Mouse (Mus musculus) embryonic facial prominence, embryonic 15.5 days (tissue): ENCODE data around the gene Pip5k1b. TPM values are rescaled to one million over a fixed set of nuclear protein-coding genes. Genes with fewer than 3 reads are reported as not detected.
A peak's percentile ranks its signal among the peaks of the same experiment; 100 is the strongest.

Experiments
- ATAC-seq: fragments of 200-750 bp; cut with Nextera tagmentation; 2 replicates; pipeline ENCODE4 v1.8.0; 2017; ENCODE audit warnings: low read depth, moderate TSS enrichment; ENCODE audit not compliant: insufficient number of reproducible peaks, low FRiP score, low TSS enrichment
- H3K27ac ChIP-seq: fragments of 300-500 bp; sonication (generic); replicated peaks from 2 replicates; pipeline ENCODE4 v1.5.1; 2015; ENCODE audit warnings: mild to moderate bottlenecking, inconsistent platforms
- H3K27me3 ChIP-seq: fragments of 300-500 bp; sonication (generic); 2 replicates; pipeline ENCODE4 v1.6.1; 2015; ENCODE audit warnings: inconsistent platforms
- H3K36me3 ChIP-seq: fragments of 300-500 bp; sonication (generic); 2 replicates; pipeline ENCODE4 v1.6.1; 2015; ENCODE audit warnings: mild to moderate bottlenecking, inconsistent platforms
- H3K4me1 ChIP-seq: fragments of 300-500 bp; sonication (generic); 2 replicates; pipeline ENCODE4 v1.6.1; 2015; ENCODE audit warnings: inconsistent platforms
- H3K4me2 ChIP-seq: fragments of 300-500 bp; sonication (generic); replicated peaks from 2 replicates; pipeline ENCODE4 v1.6.1; 2015; ENCODE audit warnings: mild to moderate bottlenecking, inconsistent platforms
- H3K4me3 ChIP-seq: fragments of 300-500 bp; sonication (generic); replicated peaks from 2 replicates; pipeline ENCODE4 v1.5.1; 2015; ENCODE audit warnings: mild to moderate bottlenecking, inconsistent platforms
- H3K9ac ChIP-seq: fragments of 300-500 bp; sonication (generic); 2 replicates; pipeline ENCODE4 v1.6.1; 2015; ENCODE audit warnings: inconsistent platforms
- H3K9me3 ChIP-seq: fragments of 300-500 bp; sonication (generic); replicated peaks from 2 replicates; pipeline ENCODE4 v1.6.1; 2016; ENCODE audit warnings: inconsistent platforms
- WGBS: fragments of 180-500 bp; shearing (Covaris S2); methylation state at CpG from one replicate; pipeline ENCODE4 v1.1.7; 2015; 5-methylcytosine and 5-hydroxymethylcytosine counted together
- polyA plus RNA-seq: library from polyadenylated mRNA; unstranded; fragments of >200 nt; fragmentation: Nextera tagmentation; extraction: Ambion mirVana; gene quantifications from 2 replicates; pipeline ENCODE4 v1.2.1, GENCODE M21; 2015

Gene Pip5k1b
- polyA plus RNA-seq, 1 experiment from 2014 or later, result 1.1 TPM

DNA sequence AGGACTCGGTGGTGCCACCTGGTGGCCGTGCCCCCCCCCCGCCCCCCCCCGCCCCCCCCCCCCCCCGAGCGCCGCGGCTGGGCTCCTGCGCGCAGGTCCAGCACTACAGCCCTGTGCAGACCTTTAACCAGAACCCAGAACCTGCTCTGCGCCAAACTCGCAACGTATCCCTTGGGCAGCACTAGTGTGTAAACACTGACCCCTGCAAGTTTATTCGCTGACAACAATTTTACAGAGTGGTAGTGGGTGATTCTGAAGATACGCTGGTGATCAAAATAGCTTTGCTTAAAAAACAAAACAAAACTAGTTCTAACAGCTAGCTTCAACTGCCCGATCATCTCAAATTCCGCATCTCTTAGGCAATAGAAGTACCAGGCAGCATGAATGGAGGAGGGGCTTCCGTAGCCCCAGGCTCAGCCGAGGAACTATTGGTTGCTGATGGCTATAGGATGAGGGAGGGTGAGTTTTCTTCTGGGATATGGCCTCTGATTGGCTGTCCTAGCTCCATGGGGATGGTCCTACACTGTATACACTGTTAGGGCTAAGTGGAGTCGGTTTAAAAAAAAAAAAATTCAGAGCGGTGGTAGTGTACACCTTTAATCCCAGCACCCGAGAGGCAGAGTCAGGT, 275.0 kb downstream of the Pip5k1b start, which contains the start of gene Fxn:
Gene Fxn (minus strand): TSS at position 5 of the 628 bp plus-strand sequence.
- no peaks in the 10 kb centered on the region for H3K9me3 ChIP-seq
- WGBS, result 1% methylated on average over 12 of the region's 22 CpGs
- no peaks in the 10 kb centered on the region for H3K27me3 ChIP-seq

DNA sequence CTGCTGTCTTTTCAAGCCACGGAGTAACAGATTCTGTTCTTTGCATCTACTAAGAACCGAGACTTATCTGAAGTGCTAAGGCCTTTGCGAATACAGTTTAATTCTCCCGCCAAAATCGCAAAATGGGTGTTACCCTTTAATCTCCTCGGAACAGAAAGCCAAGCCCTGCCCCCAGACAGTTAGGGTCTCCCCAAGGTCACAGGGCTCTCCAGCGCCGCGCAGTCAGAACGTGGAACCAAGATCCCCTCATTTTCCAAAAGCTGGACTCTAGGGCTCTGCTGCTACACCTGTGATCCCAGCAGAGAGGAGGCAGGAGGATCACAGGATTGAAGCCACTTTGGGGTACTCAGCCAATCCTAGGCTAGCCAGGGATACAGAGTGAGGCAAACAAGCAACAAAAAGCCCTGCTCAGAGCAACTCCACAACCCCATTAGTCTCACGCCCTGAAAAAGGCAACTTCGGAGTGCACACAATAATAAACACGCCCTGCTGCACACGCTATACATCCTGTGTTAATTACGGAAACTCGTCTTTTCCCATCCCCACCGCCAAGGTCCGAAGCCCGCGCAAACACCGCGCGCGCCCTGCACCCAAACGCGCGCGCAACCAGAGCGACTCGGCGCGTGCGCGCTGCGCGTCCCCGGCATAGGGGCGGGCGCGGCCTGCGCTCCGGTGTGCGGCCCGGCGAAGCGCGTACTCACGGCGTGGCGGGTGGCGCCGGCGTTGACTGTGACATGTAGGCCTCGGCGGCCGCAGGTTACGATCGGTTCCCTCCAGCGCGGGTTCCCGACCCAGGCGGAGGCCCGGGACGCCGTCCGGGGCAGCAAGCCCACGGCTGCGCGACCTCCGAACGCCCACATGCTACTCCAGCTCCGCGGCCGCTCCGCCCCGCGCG, 275.7 kb downstream of the Pip5k1b start:
- under 1% methylated on average over 75 of the region's 78 CpGs for WGBS
- peak; percentile 74 for ATAC-seq
- Histone ChIP-seq H3K9me3 (no peaks in the 10 kb centered on the region), H3K36me3 (no peaks in the 10 kb centered on the region), H3K27ac (peak overlapping the region; percentile 92), H3K4me2 (peak overlapping the region; percentile 81), H3K4me1 (peaks cover 7% of the 10 kb centered on the region), H3K9ac (peak overlapping the region; percentile 53), H3K4me3 (peak overlapping the region; percentile 77), H3K27me3 (no peaks in the 10 kb centered on the region)

More for the DNA sequence above, 275.0 kb downstream of the Pip5k1b start, which contains the start of gene Fxn:
- ATAC-seq, result peak; percentile 91
- Histone ChIP-seq H3K4me1 (peaks cover 7% of the 10 kb centered on the region), H3K36me3 (no peaks in the 10 kb centered on the region), H3K4me3 (peak within 1 kb of the TSS; percentile 77), H3K27ac (peak within 1 kb of the TSS; percentile 92), H3K4me2 (peak within 1 kb of the TSS; percentile 81), H3K9ac (peak within 1 kb of the TSS; percentile 53)

DNA sequence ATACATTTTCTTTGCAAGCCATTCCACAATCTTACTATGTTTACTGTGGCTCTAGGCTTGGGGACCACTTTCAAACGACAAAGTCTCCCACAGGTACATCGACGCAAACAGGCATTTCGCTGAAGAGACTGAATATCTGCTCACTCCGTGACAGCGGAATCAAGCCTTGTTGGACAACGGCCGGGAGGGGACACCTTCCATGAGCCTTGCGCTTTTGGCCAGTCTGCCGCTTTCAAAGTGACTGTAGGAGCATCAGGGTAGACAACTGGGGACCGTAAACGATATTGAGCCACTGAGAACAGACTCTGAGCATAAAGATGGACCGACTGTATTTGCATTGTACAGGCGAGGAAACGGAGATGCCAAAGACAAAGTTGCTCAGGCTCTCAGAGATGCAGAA, 276.8 kb downstream of the Pip5k1b start:
- Histone ChIP-seq H3K9ac (no peak overlapping the region), H3K4me1 (peaks cover 7% of the 10 kb centered on the region), H3K27me3 (no peaks in the 10 kb centered on the region), H3K4me2 (0 out of 2 replicates have a peak overlapping the region, but pooled peaks have one; percentile 81), H3K9me3 (no peaks in the 10 kb centered on the region), H3K36me3 (0 out of 2 replicates have a peak, but pooled peaks cover 3% of the 10 kb centered on the region), H3K27ac (no peak overlapping the region), H3K4me3 (0 out of 2 replicates have a peak overlapping the region, but pooled peaks have one; percentile 77)
- ATAC-seq, result no peak
- WGBS, result 87% methylated on average over 15 of the region's 15 CpGs

DNA sequence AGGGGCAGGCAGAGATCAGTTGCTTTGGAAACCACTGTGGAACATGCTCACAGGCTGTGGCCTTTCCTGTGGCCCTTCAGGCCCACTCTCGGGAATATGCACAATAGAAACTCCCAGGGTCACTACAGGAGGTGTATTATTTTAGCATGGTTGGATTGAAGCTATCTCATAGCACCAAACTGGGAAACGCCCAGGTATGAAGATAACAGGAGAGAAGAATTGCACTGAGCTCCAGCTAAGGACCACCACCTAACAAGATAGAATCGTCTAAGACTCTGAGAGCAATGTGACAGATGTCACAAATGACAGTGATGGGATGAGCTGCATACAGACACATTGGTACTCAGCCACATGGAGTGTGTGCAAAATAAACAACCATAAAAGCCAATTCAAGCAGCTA, 281.4 kb downstream of the Pip5k1b start:
- no peak for ATAC-seq
- Histone ChIP-seq H3K4me1 (peaks cover 5% of the 10 kb centered on the region), H3K4me2 (no peak overlapping the region), H3K9ac (no peak overlapping the region), H3K9me3 (no peaks in the 10 kb centered on the region), H3K27me3 (no peaks in the 10 kb centered on the region), H3K27ac (no peak overlapping the region), H3K36me3 (0 out of 2 replicates have a peak, but pooled peaks cover 3% of the 10 kb centered on the region), H3K4me3 (no peak overlapping the region)
- WGBS, result 80% methylated on average over 3 of the region's 3 CpGs

DNA sequence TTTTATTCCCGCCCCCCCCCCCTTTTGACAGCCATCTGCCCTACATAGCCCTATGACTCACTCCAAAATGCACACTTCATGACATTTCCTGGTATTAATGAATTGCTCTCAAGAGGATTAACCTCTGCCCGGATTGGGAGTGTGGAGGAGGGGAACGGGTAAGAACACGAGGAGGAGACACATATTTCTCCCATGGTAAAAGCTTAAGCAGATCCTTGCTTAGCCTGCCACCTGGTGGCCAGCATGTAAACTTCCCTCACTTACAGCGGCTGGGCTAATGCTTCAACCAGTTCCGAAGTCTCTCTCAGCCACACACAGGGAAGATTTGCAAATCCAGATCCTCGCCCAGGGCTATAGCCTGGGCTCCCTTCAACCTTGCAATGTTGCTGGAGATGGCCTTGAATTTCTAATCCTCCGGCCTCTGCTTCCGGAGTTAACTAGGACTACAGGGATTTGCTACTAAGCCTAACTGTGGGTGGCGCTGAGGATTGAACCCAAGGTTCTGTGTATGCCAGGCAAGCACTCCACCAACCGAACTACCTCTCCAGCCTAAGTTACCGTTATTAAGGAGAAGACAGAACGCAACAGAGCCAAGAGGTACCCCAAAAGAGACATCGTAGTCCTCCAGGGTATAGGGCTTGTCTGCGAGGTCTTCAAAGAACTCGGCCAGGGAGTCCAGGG, 283.8 kb downstream of the Pip5k1b start:
- 0 out of 2 replicates have a peak, but pooled peaks cover 3% of the 10 kb centered on the region for H3K36me3 ChIP-seq
- H3K9ac ChIP-seq, result no peak overlapping the region
- H3K9me3 ChIP-seq, result no peaks in the 10 kb centered on the region
- no peaks in the 10 kb centered on the region; the same call in 1 of the 2 replicates for H3K4me1 ChIP-seq
- ATAC-seq, result peak; percentile 75
- peak overlapping the region; percentile 12; the same call in 1 of the 2 replicates for H3K4me3 ChIP-seq
- WGBS, result 42% methylated on average over 16 of the region's 16 CpGs
- H3K27me3 ChIP-seq, result no peaks in the 10 kb centered on the region
- no peak overlapping the region for H3K27ac ChIP-seq
- peak overlapping the region; percentile 32 for H3K4me2 ChIP-seq

DNA sequence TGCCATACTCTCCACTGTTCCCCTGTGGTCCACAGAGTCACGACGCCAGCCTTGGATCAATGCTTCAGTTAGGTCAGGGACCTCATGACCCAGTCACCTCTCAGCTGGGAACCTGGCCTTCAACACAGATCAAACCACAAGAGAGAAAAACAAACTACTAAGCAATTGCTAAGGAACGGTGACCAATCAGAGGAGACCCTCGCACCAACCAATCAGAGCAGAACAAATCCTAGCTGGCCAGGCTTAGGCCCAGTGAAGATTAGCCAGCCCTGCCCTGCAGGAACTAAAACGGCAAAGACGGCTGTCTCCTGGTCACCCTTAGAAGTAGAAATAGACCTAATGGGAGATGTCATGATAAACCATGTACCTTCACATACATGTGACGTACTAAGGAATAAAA, 284.3 kb downstream of the Pip5k1b start:
- 46% methylated on average over 7 of the region's 7 CpGs for WGBS
- H3K4me3 ChIP-seq, result peak overlapping the region; percentile 12; the same call in 1 of the 2 replicates
- H3K4me2 ChIP-seq, result peak overlapping the region; percentile 32
- H3K9me3 ChIP-seq, result no peaks in the 10 kb centered on the region
- H3K27me3 ChIP-seq, result no peaks in the 10 kb centered on the region
- 0 out of 2 replicates have a peak, but pooled peaks cover 3% of the 10 kb centered on the region for H3K36me3 ChIP-seq
- H3K27ac ChIP-seq, result no peak overlapping the region
- no peak overlapping the region for H3K9ac ChIP-seq
- peak; percentile 53; the same call in 1 of the 2 replicates for ATAC-seq
- no peaks in the 10 kb centered on the region; the same call in 1 of the 2 replicates for H3K4me1 ChIP-seq

DNA sequence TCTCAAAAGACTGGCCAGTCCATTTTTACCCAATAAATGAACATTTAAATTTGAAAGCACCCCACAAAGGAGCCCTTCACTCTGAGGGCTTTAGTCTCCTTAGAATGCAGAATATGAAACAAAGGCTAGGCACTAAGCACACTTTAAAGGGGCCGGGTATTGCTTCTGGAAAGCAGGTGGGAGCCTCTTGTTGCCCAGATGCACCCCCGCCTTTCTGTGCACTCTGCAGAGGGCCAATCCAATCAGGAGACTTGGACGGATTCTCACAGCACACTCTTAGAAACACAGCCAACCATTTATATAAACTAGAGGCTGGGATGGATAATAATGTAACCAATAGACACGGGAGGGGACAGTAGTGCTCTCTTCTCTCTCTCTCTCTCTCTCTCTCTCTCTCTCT, 287.1 kb downstream of the Pip5k1b start:
- 64% methylated on average over 4 of the region's 4 CpGs for WGBS
- no peaks in the 10 kb centered on the region for H3K27me3 ChIP-seq
- no peak for ATAC-seq

DNA sequence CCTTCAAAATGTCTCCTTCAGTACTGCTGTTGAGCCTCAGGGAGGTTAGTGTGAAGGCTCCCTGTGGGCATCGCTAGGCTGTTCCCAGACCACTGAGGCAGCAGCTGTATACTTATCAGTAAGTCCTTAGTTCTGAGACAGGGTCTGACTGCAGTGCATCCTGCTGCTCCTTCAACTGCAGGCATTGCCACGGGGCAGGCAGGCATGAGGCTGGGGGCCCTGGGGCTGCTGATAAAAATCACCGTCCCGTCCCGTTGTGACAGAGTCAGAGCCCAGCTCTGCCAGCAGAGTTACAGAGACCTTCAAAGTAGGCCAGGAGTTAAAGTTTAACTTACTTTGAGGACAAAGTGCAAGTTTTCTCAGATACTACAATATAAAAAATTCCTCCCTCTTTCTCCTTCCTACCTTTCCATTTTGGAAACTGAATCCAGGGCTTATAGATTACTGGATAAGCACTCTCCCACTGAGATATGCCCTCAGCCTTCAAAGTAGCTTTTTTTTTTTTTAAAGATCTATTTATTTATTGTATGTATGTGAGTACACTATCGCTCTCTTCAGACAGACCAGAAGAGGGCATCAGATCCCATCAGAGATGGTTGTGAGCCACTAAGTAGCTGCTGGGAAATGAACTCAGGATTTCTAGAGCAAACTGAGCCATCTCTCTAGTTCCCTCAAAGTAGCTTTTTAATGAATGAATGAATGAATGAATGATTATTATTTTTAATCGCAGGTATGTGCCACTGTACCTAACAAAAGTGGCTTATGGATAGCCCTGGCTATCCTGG, 289.4 kb downstream of the Pip5k1b start:
- ATAC-seq, result no peak
- peaks cover 16% of the 10 kb centered on the region for H3K36me3 ChIP-seq
- no peak overlapping the region for H3K4me3 ChIP-seq
- H3K9me3 ChIP-seq, result no peaks in the 10 kb centered on the region
- H3K4me1 ChIP-seq, result no peaks in the 10 kb centered on the region; the same call in 1 of the 2 replicates
- no peak overlapping the region for H3K27ac ChIP-seq
- H3K27me3 ChIP-seq, result no peaks in the 10 kb centered on the region
- H3K4me2 ChIP-seq, result no peak overlapping the region
- no peak overlapping the region for H3K9ac ChIP-seq
- 87% methylated on average over 7 of the region's 7 CpGs for WGBS

More for the DNA sequence above, 287.1 kb downstream of the Pip5k1b start:
- Histone ChIP-seq H3K4me2 (no peak overlapping the region), H3K4me3 (no peak overlapping the region), H3K4me1 (no peaks in the 10 kb centered on the region; the same call in 1 of the 2 replicates), H3K9ac (no peak overlapping the region), H3K27ac (no peak overlapping the region), H3K9me3 (no peaks in the 10 kb centered on the region), H3K36me3 (peaks cover 8% of the 10 kb centered on the region; the same call in 1 of the 2 replicates)

DNA sequence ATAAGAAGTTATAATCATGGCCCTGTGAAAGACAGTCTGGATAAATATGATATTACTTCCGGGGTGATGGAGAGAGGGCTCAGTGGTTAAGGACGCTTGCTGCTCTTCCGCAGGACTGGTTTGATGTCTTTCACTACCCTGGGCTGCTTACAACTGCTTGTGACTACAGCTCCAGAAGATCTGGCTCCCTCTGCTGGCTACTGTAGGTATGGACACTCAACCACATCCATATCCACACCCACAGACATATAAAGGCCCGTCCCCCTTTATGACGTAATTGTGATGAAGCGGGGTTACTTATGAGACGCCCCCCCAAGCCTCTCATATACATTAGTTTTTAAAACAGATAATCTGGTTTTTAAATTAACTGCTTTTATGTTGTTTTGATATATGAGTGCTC, 290.7 kb downstream of the Pip5k1b start:
- Histone ChIP-seq H3K4me2 (no peak overlapping the region), H3K9ac (no peak overlapping the region), H3K27me3 (no peaks in the 10 kb centered on the region), H3K4me1 (no peaks in the 10 kb centered on the region), H3K27ac (no peak overlapping the region), H3K36me3 (peaks cover 20% of the 10 kb centered on the region), H3K9me3 (no peaks in the 10 kb centered on the region), H3K4me3 (no peak overlapping the region)
- WGBS, result 54% methylated on average over 7 of the region's 7 CpGs
- peak; percentile 61; the same call in 1 of the 2 replicates for ATAC-seq

DNA sequence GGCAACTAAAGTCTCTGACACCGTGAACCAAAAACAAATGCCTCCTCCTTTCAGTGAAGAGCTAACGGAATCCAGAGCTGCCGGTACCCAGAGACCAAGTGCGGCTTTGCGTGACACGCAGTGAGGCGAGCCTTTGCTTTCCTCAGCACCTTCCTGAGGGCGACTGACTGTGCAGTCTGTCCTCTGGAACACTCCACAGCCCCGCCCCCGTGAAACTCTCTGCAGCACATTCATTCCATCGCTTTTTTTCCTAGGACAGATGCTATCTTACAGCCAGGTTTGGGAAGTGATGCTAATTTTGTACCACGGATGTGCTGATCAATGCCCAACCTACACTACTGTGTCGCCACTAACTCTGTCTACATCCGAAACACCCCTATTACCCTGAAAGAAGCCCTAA, 292.9 kb downstream of the Pip5k1b start:
- Histone ChIP-seq H3K9ac (no peak overlapping the region), H3K9me3 (no peaks in the 10 kb centered on the region)
- 83% methylated on average over 14 of the region's 14 CpGs for WGBS

More for the DNA sequence above, 292.9 kb downstream of the Pip5k1b start:
- ATAC-seq, result no peak
- Histone ChIP-seq H3K36me3 (peaks cover 23% of the 10 kb centered on the region), H3K4me2 (no peak overlapping the region), H3K27me3 (no peaks in the 10 kb centered on the region), H3K27ac (no peak overlapping the region), H3K4me3 (no peak overlapping the region), H3K4me1 (no peaks in the 10 kb centered on the region)
